Mouse (Mus musculus) hindbrain, embryonic 10.5 days (tissue): ENCODE data around the gene Klk4. TPM values are rescaled to one million over a fixed set of nuclear protein-coding genes. Genes with fewer than 3 reads are reported as not detected.
A peak's percentile ranks its signal among the peaks of the same experiment; 100 is the strongest.

ENCODE experiments used
- DNase-seq: peaks from one replicate; pipeline ENCODE4 v3.0.0-alpha.2; 2017; ENCODE audit warnings: low spot score
- H3K27ac ChIP-seq: fragments of 300-500 bp; sonication (generic); 2 replicates; pipeline ENCODE4 v1.5.1; 2016; ENCODE audit warnings: mild to moderate bottlenecking, moderate library complexity
- H3K27me3 ChIP-seq: fragments of 300-500 bp; sonication (generic); 2 replicates; pipeline ENCODE4 v1.6.1; 2016; ENCODE audit warnings: mild to moderate bottlenecking; ENCODE audit not compliant: poor library complexity, insufficient read depth, severe bottlenecking
- H3K36me3 ChIP-seq: fragments of 300-500 bp; sonication (generic); 2 replicates; pipeline ENCODE4 v1.6.1; 2016; ENCODE audit warnings: mild to moderate bottlenecking, moderate library complexity
- H3K4me1 ChIP-seq: fragments of 300-500 bp; sonication (generic); replicated peaks from 2 replicates; pipeline ENCODE4 v1.6.1; 2016; ENCODE audit warnings: mild to moderate bottlenecking
- H3K4me3 ChIP-seq: fragments of 300-500 bp; sonication (generic); 2 replicates; pipeline ENCODE4 v1.5.1; 2016; ENCODE audit warnings: mild to moderate bottlenecking, moderate library complexity
- H3K9me3 ChIP-seq: fragments of 300-500 bp; sonication (generic); 2 replicates; pipeline ENCODE4 v1.6.1; 2016; ENCODE audit warnings: mild to moderate bottlenecking, moderate library complexity
- WGBS: fragments of 180-500 bp; shearing (Covaris S2); methylation state at CpG from one replicate; pipeline ENCODE4 v1.1.7; 2016; 5-methylcytosine and 5-hydroxymethylcytosine counted together
- polyA plus RNA-seq: library from polyadenylated mRNA; unstranded; fragments of >200 nt; fragmentation: Nextera tagmentation; extraction: Ambion mirVana; gene quantifications from 2 replicates; pipeline ENCODE4 v1.2.1, GENCODE M21; 2016

The Klk4 gene
- polyA plus RNA-seq, 1 experiment from 2014 or later, result 0.41 TPM

- no peak for DNase-seq
- Histone ChIP-seq H3K27ac (no peak overlapping the region), H3K4me3 (no peak overlapping the region), H3K9me3 (no peaks in the 10 kb centered on the region), H3K27me3 (peaks cover 18% of the 10 kb centered on the region), H3K4me1 (peaks cover 18% of the 10 kb centered on the region), H3K36me3 (no peaks in the 10 kb centered on the region)
- WGBS, result 48% methylated on average over 1 of the region's 1 CpGs
Observed at GRCm38 (mm10) chr7:43878281-43878680, 2.7 kb upstream of the Klk4 start.

- no peaks in the 10 kb centered on the region for H3K36me3 ChIP-seq
- WGBS, result 24% methylated on average over 4 of the region's 4 CpGs
- peaks cover 22% of the 10 kb centered on the region for H3K4me1 ChIP-seq
- DNase-seq, result no peak
- no peak overlapping the region for H3K4me3 ChIP-seq
- no peaks in the 10 kb centered on the region for H3K9me3 ChIP-seq
- no peak overlapping the region for H3K27ac ChIP-seq
- peaks cover 18% of the 10 kb centered on the region for H3K27me3 ChIP-seq
Observed at GRCm38 (mm10) chr7:43882346-43882745, 1.4 kb downstream of the Klk4 start.

- Histone ChIP-seq H3K4me1 (peaks cover 22% of the 10 kb centered on the region), H3K4me3 (no peak overlapping the region), H3K27ac (no peak overlapping the region), H3K36me3 (no peaks in the 10 kb centered on the region), H3K27me3 (peaks cover 18% of the 10 kb centered on the region), H3K9me3 (no peaks in the 10 kb centered on the region)
- DNase-seq, result no peak
- WGBS, result 35% methylated on average over 4 of the region's 4 CpGs
Observed at GRCm38 (mm10) chr7:43882811-43883210, 1.9 kb downstream of the Klk4 start.

GRCm38 (mm10) chr7:43883547-43883946 lies 2.6 kb downstream of the Klk4 start:
- H3K9me3 ChIP-seq, result no peaks in the 10 kb centered on the region
- DNase-seq, result peak; percentile 62
- WGBS, result 11% methylated on average over 14 of the region's 14 CpGs

GRCm38 (mm10) chr7:43891365-43891764 lies 10.4 kb downstream of the Klk4 start:
- no peak overlapping the region for H3K27ac ChIP-seq
- H3K4me1 ChIP-seq, result no peaks in the 10 kb centered on the region
- no peaks in the 10 kb centered on the region for H3K9me3 ChIP-seq
- WGBS, result 72% methylated on average over 5 of the region's 5 CpGs
- H3K36me3 ChIP-seq, result no peaks in the 10 kb centered on the region
- no peak for DNase-seq
- no peaks in the 10 kb centered on the region for H3K27me3 ChIP-seq
- H3K4me3 ChIP-seq, result no peak overlapping the region

More at GRCm38 (mm10) chr7:43883547-43883946, 2.6 kb downstream of the Klk4 start:
- no peaks in the 10 kb centered on the region for H3K36me3 ChIP-seq
- peaks cover 22% of the 10 kb centered on the region for H3K4me1 ChIP-seq
- H3K27me3 ChIP-seq, result peaks cover 18% of the 10 kb centered on the region
- peak overlapping the region; percentile 28 for H3K4me3 ChIP-seq
- no peak overlapping the region for H3K27ac ChIP-seq

GRCm38 (mm10) chr7:43891788-43892187 lies 10.8 kb downstream of the Klk4 start:
- Histone ChIP-seq H3K9me3 (no peaks in the 10 kb centered on the region), H3K4me3 (no peak overlapping the region), H3K36me3 (no peaks in the 10 kb centered on the region), H3K4me1 (no peaks in the 10 kb centered on the region), H3K27ac (no peak overlapping the region), H3K27me3 (no peaks in the 10 kb centered on the region)
- no peak for DNase-seq
- 66% methylated on average over 3 of the region's 3 CpGs for WGBS

- H3K9me3 ChIP-seq, result no peaks in the 10 kb centered on the region
Observed at GRCm38 (mm10) chr7:43894836-43895235, 13.9 kb downstream of the Klk4 start.

GRCm38 (mm10) chr7:43914821-43915220 lies 33.9 kb downstream of the Klk4 start:
- Histone ChIP-seq H3K4me1 (no peaks in the 10 kb centered on the region), H3K27ac (no peak overlapping the region), H3K9me3 (no peaks in the 10 kb centered on the region), H3K4me3 (no peak overlapping the region), H3K27me3 (no peaks in the 10 kb centered on the region), H3K36me3 (no peaks in the 10 kb centered on the region)
- no peak for DNase-seq
- WGBS, result 71% methylated on average over 9 of the region's 9 CpGs

More at GRCm38 (mm10) chr7:43894836-43895235, 13.9 kb downstream of the Klk4 start:
- H3K27me3 ChIP-seq, result no peaks in the 10 kb centered on the region
- H3K27ac ChIP-seq, result no peak overlapping the region
- peak; percentile 84 for DNase-seq
- no peaks in the 10 kb centered on the region for H3K36me3 ChIP-seq
- WGBS, result 14% methylated on average over 1 of the region's 1 CpGs
- H3K4me3 ChIP-seq, result no peak overlapping the region
- no peaks in the 10 kb centered on the region for H3K4me1 ChIP-seq

GRCm38 (mm10) chr7:43918426-43918825 lies 37.5 kb downstream of the Klk4 start:
- Histone ChIP-seq H3K36me3 (no peaks in the 10 kb centered on the region), H3K9me3 (no peaks in the 10 kb centered on the region), H3K27me3 (no peaks in the 10 kb centered on the region), H3K27ac (no peak overlapping the region), H3K4me1 (no peaks in the 10 kb centered on the region), H3K4me3 (no peak overlapping the region)
- 85% methylated on average over 13 of the region's 13 CpGs for WGBS
- DNase-seq, result no peak

GRCm38 (mm10) chr7:43918871-43919270 lies 37.9 kb downstream of the Klk4 start:
- no peaks in the 10 kb centered on the region for H3K36me3 ChIP-seq
- H3K4me1 ChIP-seq, result no peaks in the 10 kb centered on the region
- no peak overlapping the region for H3K27ac ChIP-seq
- no peaks in the 10 kb centered on the region for H3K27me3 ChIP-seq
- WGBS, result 79% methylated on average over 8 of the region's 8 CpGs
- H3K4me3 ChIP-seq, result no peak overlapping the region
- H3K9me3 ChIP-seq, result no peaks in the 10 kb centered on the region
- no peak for DNase-seq

GRCm38 (mm10) chr7:43919559-43920451 lies 38.8 kb downstream of the Klk4 start:
- DNase-seq, result peak; percentile 71
- no peaks in the 10 kb centered on the region for H3K36me3 ChIP-seq
- no peak overlapping the region for H3K27ac ChIP-seq
- H3K4me1 ChIP-seq, result no peaks in the 10 kb centered on the region
- no peak overlapping the region for H3K4me3 ChIP-seq
- WGBS, result 36% methylated on average over 14 of the region's 14 CpGs
- no peaks in the 10 kb centered on the region for H3K9me3 ChIP-seq
- H3K27me3 ChIP-seq, result no peaks in the 10 kb centered on the region

- H3K4me3 ChIP-seq, result no peak overlapping the region
- WGBS, result 92% methylated on average over 3 of the region's 3 CpGs
- H3K9me3 ChIP-seq, result no peaks in the 10 kb centered on the region
- H3K36me3 ChIP-seq, result no peaks in the 10 kb centered on the region
- DNase-seq, result no peak
- no peaks in the 10 kb centered on the region for H3K27me3 ChIP-seq
- H3K4me1 ChIP-seq, result no peaks in the 10 kb centered on the region
- H3K27ac ChIP-seq, result no peak overlapping the region
Observed at GRCm38 (mm10) chr7:43920582-43920981, 39.6 kb downstream of the Klk4 start.

GRCm38 (mm10) chr7:43921087-43921486 lies 40.1 kb downstream of the Klk4 start:
- 90% methylated on average over 6 of the region's 6 CpGs for WGBS
- Histone ChIP-seq H3K36me3 (no peaks in the 10 kb centered on the region), H3K4me3 (no peak overlapping the region), H3K27ac (no peak overlapping the region), H3K27me3 (no peaks in the 10 kb centered on the region), H3K9me3 (no peaks in the 10 kb centered on the region), H3K4me1 (no peaks in the 10 kb centered on the region)
- DNase-seq, result no peak
